Mouse (Mus musculus): Measurements from ENCODE around the gene Prnp.

Gene Prnp

GRCm38 (mm10) chr2:131948916-131949639, 39.4 kb downstream of the Prnp start:
- DNase-seq (ENCODE audit: extremely low spot score, low spot score) = no peak

DNA sequence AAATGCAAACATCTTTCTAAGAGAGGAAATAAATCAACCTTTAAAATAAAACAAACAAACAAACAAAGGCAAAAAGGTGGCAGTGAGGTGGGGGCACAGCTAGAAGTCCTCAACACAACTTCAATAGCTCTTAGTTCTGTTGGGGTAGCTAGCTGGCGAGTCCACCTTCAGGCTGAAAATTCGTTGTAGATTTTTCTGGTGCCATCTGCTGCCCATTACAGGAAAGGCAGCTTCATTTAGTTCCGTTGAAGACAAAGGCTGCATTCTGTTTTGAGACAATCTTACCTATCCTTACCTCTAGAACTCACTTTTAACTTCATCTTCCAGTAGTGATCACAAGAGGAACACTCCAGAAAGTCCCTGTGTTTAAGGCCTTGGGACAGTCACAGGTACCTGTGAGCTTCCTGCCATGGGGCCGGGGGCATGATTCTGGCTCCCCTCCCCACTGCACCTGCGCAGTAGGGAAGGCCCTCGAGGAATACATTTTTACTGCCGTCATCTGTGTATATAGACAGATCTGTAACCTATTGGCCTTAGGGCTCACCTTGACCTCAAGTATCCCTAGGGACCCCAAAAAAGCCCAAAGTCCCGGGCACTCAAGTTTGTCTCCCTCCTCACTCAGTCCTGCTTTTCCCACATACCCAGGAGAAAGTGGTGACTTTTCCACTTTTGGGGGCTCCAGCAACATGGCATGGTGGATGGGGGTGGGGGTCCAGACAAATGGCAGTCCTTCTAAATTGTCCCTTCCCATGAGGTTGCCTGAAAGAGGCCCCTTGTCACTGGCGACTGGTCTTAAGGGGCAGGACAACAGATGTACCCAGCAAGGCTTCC, 40.3 kb downstream of the Prnp start:
- peak; percentile 33 for DNase-seq (ENCODE audit: extremely low spot score, low spot score)

DNA sequence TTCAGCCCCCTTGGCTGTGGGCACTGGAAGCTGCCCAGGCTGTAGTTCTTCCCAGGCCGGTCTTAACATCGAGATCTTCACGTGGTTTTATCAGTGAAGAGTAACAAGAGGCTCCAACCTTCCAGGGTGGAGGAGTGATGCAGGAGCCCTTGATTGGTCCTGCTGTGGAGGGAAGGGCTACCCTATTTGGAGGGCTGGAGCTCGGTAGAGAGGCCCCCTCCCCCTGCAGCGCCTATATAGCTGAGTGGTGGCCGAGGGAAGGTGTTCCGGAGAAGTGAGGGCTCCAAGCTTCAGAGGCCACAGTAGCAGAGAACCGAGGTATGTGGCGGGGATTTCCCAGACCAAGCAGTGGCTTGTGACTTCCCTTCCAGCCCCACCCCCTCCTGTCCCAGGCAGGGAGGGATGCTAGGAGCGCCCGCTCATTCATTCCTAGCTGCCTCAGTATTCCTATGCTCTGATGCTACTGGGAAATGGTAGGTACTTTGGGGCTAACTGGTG, 40.9 kb downstream of the Prnp start, which contains the start of gene Prnd:
Prnd (plus strand) TSS at position 264 of the 498 bp plus-strand sequence.
- no peak for DNase-seq (ENCODE audit: extremely low spot score, low spot score)

GRCm38 (mm10) chr2:131952456-131952855, 42.7 kb downstream of the Prnp start:
- DNase-seq (ENCODE audit: extremely low spot score, low spot score) = no peak

GRCm38 (mm10) chr2:131952961-131953538, 43.3 kb downstream of the Prnp start:
- DNase-seq (ENCODE audit: extremely low spot score, low spot score) = peak; percentile 36

DNA sequence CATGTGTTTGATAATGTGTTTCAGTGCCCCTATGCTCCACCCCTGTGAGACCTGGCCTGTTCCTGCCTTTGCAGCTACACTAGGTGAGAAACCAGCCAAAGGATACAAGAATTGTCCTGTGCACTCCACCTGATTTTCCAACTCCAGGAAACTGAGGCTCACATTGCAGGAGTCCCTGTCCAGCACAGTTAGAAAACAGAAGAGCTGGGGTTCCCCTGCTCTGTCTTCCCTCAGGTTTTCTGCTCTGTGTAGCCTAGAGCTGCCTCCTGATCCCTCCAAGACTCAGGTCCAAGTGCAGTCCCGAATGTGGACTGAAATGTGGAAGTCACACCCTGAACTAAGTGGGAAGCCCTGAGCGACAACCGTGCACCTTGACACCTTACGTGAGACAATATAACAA, 44.0 kb downstream of the Prnp start:
- DNase-seq (ENCODE audit: extremely low spot score, low spot score) = no peak

DNA sequence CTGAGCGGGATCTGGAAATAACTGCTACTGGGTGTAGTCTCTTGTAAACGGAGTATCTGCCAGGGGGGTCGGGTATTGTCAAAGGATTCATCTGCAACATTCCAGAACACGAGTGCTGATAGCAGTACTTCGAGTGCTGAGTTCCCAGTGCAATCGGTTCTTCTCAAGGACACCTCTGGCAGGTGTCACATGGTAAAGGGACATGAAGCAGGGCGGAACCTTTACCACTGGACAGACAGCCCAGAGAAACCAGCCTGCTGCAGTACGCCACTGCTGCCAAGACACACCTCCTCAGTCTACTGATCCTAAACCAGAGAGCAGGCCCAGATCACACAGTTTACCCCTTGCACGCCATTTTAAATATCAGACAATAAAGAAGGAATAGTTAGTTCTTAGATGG, 45.1 kb downstream of the Prnp start:
- DNase-seq (ENCODE audit: extremely low spot score, low spot score) = no peak

DNA sequence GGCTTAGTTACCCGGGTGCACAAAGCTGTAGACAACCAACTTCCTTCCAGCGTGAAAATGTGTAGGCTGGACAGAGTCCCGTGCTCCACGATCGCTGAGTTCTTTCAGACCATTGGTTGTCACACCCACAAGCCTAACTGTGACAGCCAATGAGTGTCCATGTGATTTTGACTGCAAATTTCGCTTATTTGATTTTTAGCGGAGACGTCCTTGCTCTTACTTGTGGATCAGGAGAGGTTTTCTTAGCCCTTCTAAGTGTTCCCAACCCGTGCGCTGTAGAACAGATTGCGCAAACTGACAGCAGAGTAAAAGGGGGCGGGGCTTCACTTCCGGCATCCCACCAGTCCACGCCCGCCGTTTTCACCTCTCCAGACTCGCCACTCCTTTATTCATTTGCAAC, 45.5 kb downstream of the Prnp start:
- DNase-seq (ENCODE audit: extremely low spot score, low spot score) = peak; percentile 46

GRCm38 (mm10) chr2:131956336-131957256, 46.9 kb downstream of the Prnp start:
- DNase-seq (ENCODE audit: extremely low spot score, low spot score) = no peak

- peak; percentile 35 for DNase-seq (ENCODE audit: extremely low spot score, low spot score)
Measured at GRCm38 (mm10) chr2:131957731-131958222, 48.0 kb downstream of the Prnp start.

DNA sequence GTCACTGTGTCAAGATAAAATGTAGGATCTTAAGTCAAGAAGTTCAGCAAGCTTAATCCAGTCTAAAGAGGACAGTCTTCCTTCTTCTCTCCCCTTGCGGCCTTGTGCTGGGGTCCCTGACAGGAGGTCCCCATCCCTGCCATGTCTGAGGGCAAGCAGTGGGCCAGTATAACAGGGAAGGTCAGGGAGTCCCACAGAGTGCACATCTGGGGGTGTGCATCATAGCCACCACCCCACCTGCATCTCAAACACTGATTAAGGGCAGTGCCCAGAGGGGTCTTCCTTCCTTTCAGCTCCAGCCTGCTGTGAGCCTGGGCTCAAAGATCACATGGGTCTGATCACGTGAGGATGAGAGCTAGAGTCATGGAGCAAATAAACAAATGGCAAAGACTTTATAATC, 51.9 kb downstream of the Prnp start:
- no peak for DNase-seq (ENCODE audit: extremely low spot score, low spot score)

- DNase-seq (ENCODE audit: extremely low spot score, low spot score) = no peak
Measured at GRCm38 (mm10) chr2:131970597-131970996, 60.9 kb downstream of the Prnp start.

DNA sequence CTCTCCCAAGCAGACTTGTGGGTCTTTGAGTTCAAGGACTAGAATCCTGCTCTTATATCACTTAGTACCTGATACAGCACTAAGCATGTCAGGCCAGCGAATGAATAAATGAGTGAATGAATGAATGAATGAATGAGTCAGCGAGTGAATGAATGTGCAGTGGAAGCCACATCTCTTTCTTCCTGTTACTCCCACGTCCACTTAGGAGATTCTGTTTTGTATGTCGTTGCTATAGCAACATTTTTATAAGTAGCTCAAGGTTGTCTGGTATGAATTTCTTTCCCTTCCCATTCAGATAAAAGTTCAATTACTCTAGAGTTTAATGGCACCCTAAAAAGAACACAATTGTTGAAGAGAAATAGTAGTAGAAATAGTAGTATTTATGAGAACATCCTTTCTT, 61.4 kb downstream of the Prnp start:
- no peak for DNase-seq (ENCODE audit: extremely low spot score, low spot score)

DNA sequence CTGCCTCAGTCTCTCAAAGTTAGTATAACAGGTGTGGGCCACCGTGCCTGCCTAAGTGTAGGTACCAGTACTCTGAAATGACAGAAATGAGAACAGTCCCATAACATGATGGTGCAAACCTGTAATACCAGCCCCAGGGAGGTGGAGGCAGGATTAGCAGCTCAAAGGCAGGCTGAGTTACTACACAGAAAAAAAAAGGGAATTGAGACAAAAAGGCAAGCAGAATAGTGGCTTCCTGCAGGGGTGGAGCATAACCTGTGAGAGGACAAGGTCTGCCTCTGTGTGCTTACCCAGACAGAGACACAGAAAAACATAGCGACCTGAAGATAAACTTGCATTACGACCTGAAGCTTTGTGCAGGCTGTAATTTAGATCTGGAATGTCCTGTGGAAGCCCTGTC, 66.9 kb downstream of the Prnp start:
- no peak for DNase-seq (ENCODE audit: extremely low spot score, low spot score)

DNA sequence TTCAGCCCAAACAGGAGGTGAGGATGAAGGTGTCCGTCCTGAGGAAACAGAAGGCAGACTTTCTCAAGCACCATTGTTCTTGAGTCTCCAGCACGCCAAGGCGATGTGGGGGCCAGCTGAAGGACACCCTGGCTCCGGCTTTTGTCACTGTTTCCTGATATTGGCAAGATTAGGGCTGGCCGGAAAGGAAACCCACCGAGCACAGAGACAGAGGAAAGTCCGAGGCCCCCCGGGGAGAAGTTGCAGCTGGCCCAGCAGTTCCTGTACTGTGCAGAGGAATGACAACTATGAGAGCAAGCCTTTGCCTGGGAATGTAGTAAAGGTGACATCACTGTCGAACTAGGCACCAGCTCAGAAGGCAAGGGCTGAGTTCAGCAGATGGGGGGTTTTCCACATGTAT, 71.1 kb downstream of the Prnp start:
- DNase-seq (ENCODE audit: extremely low spot score, low spot score) = no peak

DNA sequence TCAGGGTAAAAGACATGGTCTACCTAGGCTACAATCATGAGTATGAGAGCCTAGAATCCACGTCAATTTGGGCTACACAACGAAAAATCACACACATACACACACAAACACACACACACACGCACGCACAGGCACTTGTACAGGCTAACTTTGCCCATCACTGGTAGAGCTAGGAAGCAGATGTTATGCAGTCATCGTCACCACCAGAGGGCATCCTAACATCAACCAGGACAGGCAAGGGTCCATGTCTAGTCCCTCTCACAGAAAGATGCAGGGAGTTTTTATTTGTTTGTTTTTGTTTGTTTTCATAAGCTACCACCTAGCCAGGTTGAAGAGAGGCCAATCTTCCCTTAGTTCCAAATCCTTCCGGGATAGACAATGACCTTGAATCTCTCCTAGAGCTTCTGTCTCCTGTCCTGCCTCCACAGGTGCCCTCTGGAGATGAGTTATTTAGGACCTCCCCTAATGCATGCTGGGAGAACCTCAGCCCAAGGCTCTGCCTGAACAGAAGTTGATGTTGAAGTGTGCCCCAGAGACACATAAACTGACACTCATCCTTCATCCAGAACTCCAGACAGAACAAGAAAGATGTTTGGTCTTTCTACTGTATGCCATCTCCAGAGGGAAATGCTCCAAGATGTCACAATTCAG, 72.9 kb downstream of the Prnp start:
- peak; percentile 64 for DNase-seq (ENCODE audit: extremely low spot score, low spot score)

- DNase-seq (ENCODE audit: extremely low spot score, low spot score) = no peak
Measured at GRCm38 (mm10) chr2:131987950-131988349, 78.2 kb downstream of the Prnp start.

Measured in neural tube, embryonic 10.5 days (tissue).